Mouse (Mus musculus): Measurements from ENCODE around the gene Zfp964. TPM values are rescaled to one million over a fixed set of nuclear protein-coding genes. Genes with fewer than 3 reads are reported as not detected.
"Not testable (repeated sequence)": the region's sequence is repeated elsewhere in the genome, so short reads cannot be mapped to it uniquely, and the experiment has no call there.

Gene Zfp964
- total and polyA plus RNA-seq, 3 experiments: 0.52 to 0.58 TPM; not detected in 1

DNA sequence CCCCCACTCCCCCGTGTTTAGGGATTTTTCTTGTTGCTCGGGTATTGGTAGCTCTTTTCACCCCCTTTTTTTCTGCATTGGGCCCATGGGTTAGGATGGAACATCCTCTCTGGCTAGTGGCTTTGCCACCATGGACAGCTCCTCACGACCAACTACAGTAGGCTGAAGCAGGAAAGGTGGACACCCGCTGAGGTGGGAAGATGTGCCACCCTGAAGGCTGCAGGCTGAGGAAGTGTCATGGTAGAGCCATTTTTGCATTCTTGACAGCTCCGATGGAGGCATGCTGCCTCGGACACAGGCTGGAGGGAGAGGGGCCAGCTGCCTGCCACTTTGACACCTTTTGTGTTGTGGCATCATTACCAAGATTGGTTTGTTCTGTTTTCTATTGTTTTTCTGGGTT, 47.5 kb downstream of the Zfp964 start:
- Histone ChIP-seq H3K4me1 (ENCODE audit: control insufficient read depth in 1 of 2, insufficient read depth in 2 of 2, low read length in 2 of 2) (no peaks in the 10 kb centered on the region), H3K27ac (ENCODE audit: control insufficient read depth, low read depth, low read length) (no peak overlapping the region), H3K9me3 (replicated peaks; ENCODE audit: insufficient read depth, low read length) (no peaks in the 10 kb centered on the region), H3K27me3 (ENCODE audit: control insufficient read depth in 1 of 2, insufficient read depth in 2 of 2, low read length in 2 of 2) (no peaks in the 10 kb centered on the region), H3K4me3 (ENCODE audit: control insufficient read depth in 1 of 2, insufficient read depth in 1 of 2, low read depth in 2 of 2, low read length in 2 of 2) (no peak overlapping the region), H3K36me3 (ENCODE audit: control insufficient read depth in 1 of 2, insufficient read depth in 2 of 2, low read length in 2 of 2) (peaks cover 0 to 9% of the 10 kb centered on the region in 2 experiments; a peak in 2 of 4 replicates), H3K9ac (ENCODE audit: control insufficient read depth, low read depth, low read length, poor library complexity, severe bottlenecking) (no peak overlapping the region), H3K79me2 (ENCODE audit: control insufficient read depth, insufficient read depth, low read length, poor library complexity) (no peaks in the 10 kb centered on the region)
- DNase-seq (ENCODE audit: low read depth, low spot score): peak; percentile 59
- TF ChIP-seq CTCF (IDR thresholded peaks at IDR 0.05 in 2 of 3, conservative IDR thresholded peaks at IDR 0.05 in 1 of 3; ENCODE audit: control insufficient read depth in 1 of 3, insufficient read depth in 1 of 3, low read depth in 2 of 3, low read length in 3 of 3, poor library complexity in 1 of 3, severe bottlenecking in 1 of 3) (no peak), CHD2 (IDR thresholded peaks at IDR 0.05; ENCODE audit: low read length) (no peak), JUND (IDR thresholded peaks at IDR 0.05; ENCODE audit: low read depth, low read length) (no peak), POLR2AphosphoS2 (IDR thresholded peaks at IDR 0.05; ENCODE audit: low read length) (no peak), MAZ (IDR thresholded peaks at IDR 0.05; ENCODE audit: low read depth, low read length) (no peak), ZMIZ1 (IDR thresholded peaks at IDR 0.05; ENCODE audit: low read depth, low read length) (no peak), GATA1 (IDR thresholded peaks at IDR 0.05; ENCODE audit: low read depth, low read length) (no peak), USF1 (IDR thresholded peaks at IDR 0.05; ENCODE audit: low read depth, low read length) (no peak), ETS1 (IDR thresholded peaks at IDR 0.05; ENCODE audit: low read depth, low read length) (no peak), NELFE (IDR thresholded peaks at IDR 0.05; ENCODE audit: low read depth, low read length) (no peak), E2F4 (IDR thresholded peaks at IDR 0.05; ENCODE audit: borderline replicate concordance, low read depth, low read length) (no peak)

DNA sequence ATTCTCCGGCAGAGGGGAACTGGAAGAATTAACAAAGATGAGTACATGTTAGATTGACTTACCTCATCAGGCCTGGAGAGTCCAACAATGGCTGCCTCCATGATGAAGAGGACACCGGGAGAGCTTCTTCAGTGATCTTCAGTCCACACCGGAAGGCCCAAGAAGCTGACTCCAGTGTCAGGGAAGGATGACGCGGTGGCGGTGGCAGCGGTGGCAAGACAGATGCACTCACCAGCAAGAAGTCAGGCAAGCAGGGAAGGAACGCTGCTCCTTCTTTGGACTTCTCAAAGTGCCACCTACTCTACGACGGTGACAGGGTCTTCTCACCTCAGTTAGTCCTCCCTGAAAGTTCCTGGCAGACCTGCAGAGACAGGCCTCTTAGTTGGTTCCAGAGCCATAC, 56.3 kb downstream of the Zfp964 start, which contains the start of gene Zfp869:
Gene Zfp869, minus strand, starts transcription at position 101 of the 400 bp plus-strand sequence.
- H3K4me1 ChIP-seq (ENCODE audit: control insufficient read depth in 1 of 2, insufficient read depth in 2 of 2, low read length in 2 of 2): not testable (repeated sequence)

DNA sequence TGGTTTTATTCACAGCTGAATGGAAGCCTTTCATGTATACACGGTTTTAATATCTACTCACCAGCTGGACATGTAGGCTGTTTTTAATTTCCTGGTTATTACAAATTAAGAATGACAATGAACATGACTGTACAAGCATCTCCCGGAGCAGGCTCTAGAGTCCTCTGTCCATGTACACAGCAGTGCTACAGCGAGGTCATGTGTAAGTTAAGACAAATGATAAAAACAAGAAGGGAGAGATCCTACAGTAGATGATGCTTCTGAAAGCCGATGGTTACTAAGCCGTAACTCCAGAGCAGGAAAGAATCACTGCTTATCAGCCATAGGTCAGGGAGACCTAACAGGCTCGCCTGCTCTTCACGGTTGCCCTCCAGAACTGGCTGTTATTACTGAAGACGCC, 59.2 kb downstream of the Zfp964 start:
- Histone ChIP-seq H3K36me3 (ENCODE audit: control insufficient read depth in 1 of 2, insufficient read depth in 2 of 2, low read length in 2 of 2) (peaks cover 9 to 13% of the 10 kb centered on the region in 2 experiments), H3K27ac (ENCODE audit: control insufficient read depth, low read depth, low read length) (no peak overlapping the region), H3K9me3 (replicated peaks; ENCODE audit: insufficient read depth, low read length) (no peaks in the 10 kb centered on the region), H3K4me1 (ENCODE audit: control insufficient read depth in 1 of 2, insufficient read depth in 2 of 2, low read length in 2 of 2) (peaks cover 0 to 10% of the 10 kb centered on the region in 2 experiments; a peak in 3 of 4 replicates), H3K4me3 (ENCODE audit: control insufficient read depth in 1 of 2, insufficient read depth in 1 of 2, low read depth in 2 of 2, low read length in 2 of 2) (no peak overlapping the region), H3K27me3 (ENCODE audit: control insufficient read depth in 1 of 2, insufficient read depth in 2 of 2, low read length in 2 of 2) (no peaks in the 10 kb centered on the region), H3K79me2 (ENCODE audit: control insufficient read depth, insufficient read depth, low read length, poor library complexity) (peaks cover 32% of the 10 kb centered on the region), H3K9ac (ENCODE audit: control insufficient read depth, low read depth, low read length, poor library complexity, severe bottlenecking) (no peak overlapping the region)
- no peak for DNase-seq (ENCODE audit: low read depth, low spot score)
- TF ChIP-seq NRF1 (IDR thresholded peaks at IDR 0.05; ENCODE audit: insufficient read depth, low read depth, low read length, poor library complexity, severe bottlenecking) (no peak), RAD21 (IDR thresholded peaks at IDR 0.05; ENCODE audit: low read depth, low read length) (no peak), ZC3H11A (IDR thresholded peaks at IDR 0.05; ENCODE audit: low read depth, low read length) (no peak), TAL1 (IDR thresholded peaks at IDR 0.05; ENCODE audit: low read length) (no peak), POLR2AphosphoS2 (IDR thresholded peaks at IDR 0.05; ENCODE audit: low read length) (no peak), MEF2A (IDR thresholded peaks at IDR 0.05; ENCODE audit: extremely low read depth, insufficient replicate concordance, low read depth, low read length, poor library complexity, severe bottlenecking) (no peak)

More for the DNA sequence above, 56.3 kb downstream of the Zfp964 start, which contains the start of gene Zfp869:
- H3K4me3 ChIP-seq (ENCODE audit: control insufficient read depth in 1 of 2, insufficient read depth in 1 of 2, low read depth in 2 of 2, low read length in 2 of 2); H3K27ac ChIP-seq (ENCODE audit: control insufficient read depth, low read depth, low read length); H3K27me3 ChIP-seq (ENCODE audit: control insufficient read depth in 1 of 2, insufficient read depth in 2 of 2, low read length in 2 of 2); H3K9ac ChIP-seq (ENCODE audit: control insufficient read depth, low read depth, low read length, poor library complexity, severe bottlenecking); DNase-seq (ENCODE audit: low read depth, low spot score); H3K9me3 ChIP-seq (replicated peaks; ENCODE audit: insufficient read depth, low read length): not testable (repeated sequence)
- peaks cover 7 to 29% of the 10 kb centered on the region in 2 experiments for H3K36me3 ChIP-seq (ENCODE audit: control insufficient read depth in 1 of 2, insufficient read depth in 2 of 2, low read length in 2 of 2)
- peaks cover 27% of the 10 kb centered on the region for H3K79me2 ChIP-seq (ENCODE audit: control insufficient read depth, insufficient read depth, low read length, poor library complexity)
